Mouse (Mus musculus) spleen, adult 2 months (tissue): ENCODE data around the gene 2410004P03Rik. TPM values are rescaled to one million over a fixed set of nuclear protein-coding genes. Genes with fewer than 3 reads are reported as not detected.
A peak's percentile ranks its signal among the peaks of the same experiment; 100 is the strongest.

Experiments used
- DNase-seq, 2 experiments: peaks; one replicate each; pipeline versions ENCODE4 v3.0.0 to v3.0.0-alpha.2; 2012 to 2021; ENCODE audit warnings: low spot score in 2 of 2, low read depth in 1 of 2
- H3K27ac ChIP-seq: fragments of 200-500 bp; 2 replicates; pipeline ENCODE4 v1.5.1; 2012; ENCODE audit warnings: low read length, inconsistent platforms; ENCODE audit not compliant: insufficient read depth
- H3K27me3 ChIP-seq: fragments of 200-500 bp; 2 replicates; pipeline ENCODE4 v1.6.1; 2012; ENCODE audit warnings: mild to moderate bottlenecking, moderate library complexity, low read length, inconsistent platforms; ENCODE audit not compliant: control insufficient read depth, insufficient read depth
- H3K36me3 ChIP-seq: fragments of 200-500 bp; 2 replicates; pipeline ENCODE4 v1.6.1; 2012; ENCODE audit warnings: mild to moderate bottlenecking, low read length, inconsistent platforms; ENCODE audit not compliant: control insufficient read depth, insufficient read depth
- H3K4me1 ChIP-seq: fragments of 200-500 bp; 2 replicates; pipeline ENCODE4 v1.6.1; 2011; ENCODE audit warnings: inconsistent platforms; ENCODE audit not compliant: control insufficient read depth, insufficient read depth, insufficient read length
- H3K4me3 ChIP-seq: fragments of 200-500 bp; 2 replicates; pipeline ENCODE4 v1.5.1; 2011; ENCODE audit warnings: mild to moderate bottlenecking, inconsistent platforms; ENCODE audit not compliant: insufficient read depth, insufficient read length; ENCODE audit errors: extremely low read depth
- CTCF ChIP-seq: fragments of 200-500 bp; IDR thresholded peaks from 2 replicates; pipeline ENCODE4 v1.5.1; 2011; ENCODE audit warnings: mild to moderate bottlenecking, inconsistent platforms; ENCODE audit not compliant: insufficient read depth, insufficient read length, insufficient replicate concordance; ENCODE audit errors: extremely low read depth
- POLR2A ChIP-seq: fragments of 200-500 bp; IDR thresholded peaks from 2 replicates; pipeline ENCODE4 v1.6.1; 2011; ENCODE audit warnings: low read depth, low read length, inconsistent platforms
- WGBS: fragments of 180-500 bp; shearing (Covaris S2); methylation state at CpG from one replicate; pipeline ENCODE4 v1.1.7; 2018; 5-methylcytosine and 5-hydroxymethylcytosine counted together
- polyA plus RNA-seq: library from polyadenylated mRNA; depleted of rRNA; stranded (reverse); fragments of >200 nt; gene quantifications from 2 replicates; pipeline ENCODE4 v1.2.3, GENCODE M21; 2012; rRNA removed

Gene 2410004P03Rik
- polyA plus RNA-seq, result 0.07 and 0.32 TPM in 2 replicates

GRCm38 (mm10) chr12:17011100-17011870, at the start of gene 2410004P03Rik:
2410004P03Rik (minus strand) TSS chr12:17011727.
- WGBS, result 13% methylated on average over 29 of the region's 29 CpGs
- TF ChIP-seq POLR2A (no peak), CTCF (peak; percentile 88)
- no peaks in the 10 kb centered on the region for H3K36me3 ChIP-seq
- H3K4me1 ChIP-seq, result no peaks in the 10 kb centered on the region
- H3K27ac ChIP-seq, result no peak within 1 kb of the TSS
- peak; percentile 64 to 79 for DNase-seq
- H3K27me3 ChIP-seq, result no peaks in the 10 kb centered on the region
- peak within 1 kb of the TSS; percentile 59 for H3K4me3 ChIP-seq

GRCm38 (mm10) chr12:17061183-17061722, 49.7 kb upstream of the 2410004P03Rik start:
- Histone ChIP-seq H3K27me3 (no peaks in the 10 kb centered on the region), H3K4me3 (no peak overlapping the region), H3K36me3 (no peaks in the 10 kb centered on the region), H3K4me1 (no peaks in the 10 kb centered on the region), H3K27ac (no peak overlapping the region)
- DNase-seq, result no peak
- TF ChIP-seq CTCF (no peak), POLR2A (no peak)
- 58% methylated on average over 7 of the region's 7 CpGs for WGBS

- WGBS, result 64% methylated on average over 10 of the region's 10 CpGs
- Histone ChIP-seq H3K36me3 (no peaks in the 10 kb centered on the region), H3K4me3 (no peak overlapping the region), H3K27ac (no peak overlapping the region), H3K27me3 (no peaks in the 10 kb centered on the region), H3K4me1 (no peaks in the 10 kb centered on the region)
- no peak for DNase-seq
- no peak for TF ChIP-seq POLR2A
Measured at GRCm38 (mm10) chr12:17058490-17058889, 47.0 kb upstream of the 2410004P03Rik start.

GRCm38 (mm10) chr12:17057110-17057509, 45.6 kb upstream of the 2410004P03Rik start:
- no peak for DNase-seq
- Histone ChIP-seq H3K27me3 (no peaks in the 10 kb centered on the region), H3K36me3 (no peaks in the 10 kb centered on the region), H3K27ac (no peak overlapping the region), H3K4me3 (no peak overlapping the region), H3K4me1 (no peaks in the 10 kb centered on the region)
- 82% methylated on average over 8 of the region's 8 CpGs for WGBS
- TF ChIP-seq POLR2A (no peak), CTCF (no peak)

GRCm38 (mm10) chr12:17055766-17056165, 44.2 kb upstream of the 2410004P03Rik start:
- DNase-seq, result no peak
- no peak overlapping the region for H3K4me3 ChIP-seq
- H3K36me3 ChIP-seq, result no peaks in the 10 kb centered on the region
- TF ChIP-seq POLR2A, result no peak
- TF ChIP-seq CTCF, result no peak
- WGBS, result 91% methylated on average over 4 of the region's 4 CpGs
- H3K27me3 ChIP-seq, result no peaks in the 10 kb centered on the region
- H3K27ac ChIP-seq, result no peak overlapping the region
- H3K4me1 ChIP-seq, result no peaks in the 10 kb centered on the region

- no peak for DNase-seq
- Histone ChIP-seq H3K36me3 (no peaks in the 10 kb centered on the region), H3K27ac (no peak overlapping the region), H3K4me1 (no peaks in the 10 kb centered on the region), H3K27me3 (no peaks in the 10 kb centered on the region), H3K4me3 (no peak overlapping the region)
- WGBS, result 61% methylated on average over 4 of the region's 4 CpGs
- TF ChIP-seq POLR2A, result no peak
- TF ChIP-seq CTCF, result peak; percentile 20; the same call in 1 of the 2 replicates
Measured at GRCm38 (mm10) chr12:17054691-17055090, 43.2 kb upstream of the 2410004P03Rik start.

GRCm38 (mm10) chr12:17052673-17053072, 41.1 kb upstream of the 2410004P03Rik start:
- no peak overlapping the region for H3K27ac ChIP-seq
- no peaks in the 10 kb centered on the region for H3K36me3 ChIP-seq

More at GRCm38 (mm10) chr12:17052673-17053072, 41.1 kb upstream of the 2410004P03Rik start:
- DNase-seq, result no peak
- 37% methylated on average over 2 of the region's 2 CpGs for whole genome bisulfite sequencing
- no peaks in the 10 kb centered on the region for H3K4me1 ChIP-seq
- no peak overlapping the region for H3K4me3 ChIP-seq
- no peaks in the 10 kb centered on the region for H3K27me3 ChIP-seq
- no peak for TF ChIP-seq POLR2A
- no peak for TF ChIP-seq CTCF
